27 mouse cellular contexts compared by ENCODE assay signal in genomic region chr4:99185305-99185704, GRCm38 (mm10). TPM values are rescaled to one million over a fixed set of nuclear protein-coding genes. Genes with fewer than 3 reads are reported as not detected.
DNase-seq lines count a peak whose midpoint lies in the region; ATAC-seq and TF ChIP-seq lines count a peak whose summit lies in the region.
"Had no signal": no experiment of that assay in that cellular context is flagged by ENCODE, and none has a peak within 500 bp of the region (broad histone marks: within the 10 kb centered on the region; RNA-seq: fewer than 3 reads in every experiment).

No protein-coding gene starts in this region.

- no peaks in the 10 kb centered on the region for H3K36me3 ChIP-seq in liver, postnatal 0 days (replicated peaks; ENCODE audit: insufficient read depth, low read length)
- H3K36me3 ChIP-seq in liver, embryonic 11.5 days (ENCODE audit: control insufficient read depth, insufficient read depth, low read length): no peaks in the 10 kb centered on the region
- H3K36me3 ChIP-seq in midbrain, embryonic 14.5 days (ENCODE audit: control insufficient read depth, insufficient read depth, low read length): no peaks in the 10 kb centered on the region
- H3K36me3 ChIP-seq: embryonic facial prominence, embryonic 13.5 days; embryonic facial prominence, embryonic 15.5 days; forebrain, embryonic 15.5 days; G1E had no signal

- H3K27me3 ChIP-seq in liver, postnatal 0 days (ENCODE audit: insufficient read depth, low read length): no peaks in the 10 kb centered on the region
- H3K27me3 ChIP-seq in liver, embryonic 11.5 days (replicated peaks; ENCODE audit: control insufficient read depth, insufficient read depth, low read length): no peaks in the 10 kb centered on the region
- no peaks in the 10 kb centered on the region for H3K27me3 ChIP-seq in midbrain, embryonic 14.5 days (ENCODE audit: control insufficient read depth, insufficient read depth, low read length)
- H3K27me3 ChIP-seq: CH12.LX; embryonic facial prominence, embryonic 13.5 days; embryonic facial prominence, embryonic 15.5 days; forebrain, embryonic 13.5 days; forebrain, embryonic 15.5 days; Patski had no signal

- WGBS in liver, postnatal 0 days (ENCODE audit: insufficient replicate concordance): 66% methylated on average over 4 of the region's 4 CpGs
- 77% methylated on average over 4 of the region's 4 CpGs for WGBS in liver, embryonic 11.5 days
- 88% methylated on average over 4 of the region's 4 CpGs for WGBS in midbrain, embryonic 14.5 days

- peaks cover 6% of the 10 kb centered on the region for H3K4me1 ChIP-seq in liver, postnatal 0 days (ENCODE audit: insufficient read depth)
- H3K4me1 ChIP-seq in liver, embryonic 11.5 days (replicated peaks; ENCODE audit: control insufficient read depth, insufficient read depth, low read length): no peaks in the 10 kb centered on the region
- no peaks in the 10 kb centered on the region for H3K4me1 ChIP-seq in midbrain, embryonic 14.5 days (ENCODE audit: control insufficient read depth, insufficient read depth, low read length)
- H3K4me1 ChIP-seq: embryonic facial prominence, embryonic 13.5 days; embryonic facial prominence, embryonic 15.5 days had no signal

- peak overlapping the region; percentile 68 for H3K27ac ChIP-seq in liver, postnatal 0 days (ENCODE audit: low read depth)
- H3K27ac ChIP-seq in liver, embryonic 11.5 days (ENCODE audit: low read depth, low read length): no peak overlapping the region
- H3K27ac ChIP-seq in midbrain, embryonic 14.5 days (replicated peaks; ENCODE audit: low read depth, low read length): no peak overlapping the region
- H3K27ac ChIP-seq: embryonic facial prominence, embryonic 13.5 days; embryonic facial prominence, embryonic 15.5 days; forebrain, embryonic 13.5 days; forebrain, embryonic 15.5 days had no signal

- peak overlapping the region; percentile 15; the same call in 1 of the 2 replicates for H3K4me2 ChIP-seq in liver, postnatal 0 days (ENCODE audit: low read depth, low read length)
- no peak overlapping the region for H3K4me2 ChIP-seq in liver, embryonic 11.5 days
- no peak overlapping the region for H3K4me2 ChIP-seq in midbrain, embryonic 14.5 days (ENCODE audit: low read length)
- H3K4me2 ChIP-seq: embryonic facial prominence, embryonic 13.5 days; embryonic facial prominence, embryonic 15.5 days; forebrain, embryonic 13.5 days; forebrain, embryonic 15.5 days had no signal

- no peaks in the 10 kb centered on the region for H3K9me3 ChIP-seq in liver, postnatal 0 days (ENCODE audit: low read length)
- no peaks in the 10 kb centered on the region for H3K9me3 ChIP-seq in liver, embryonic 11.5 days (ENCODE audit: control insufficient read depth, low read length)
- H3K9me3 ChIP-seq in midbrain, embryonic 14.5 days (ENCODE audit: control insufficient read depth, low read length): no peaks in the 10 kb centered on the region
- H3K9me3 ChIP-seq: embryonic facial prominence, embryonic 13.5 days; embryonic facial prominence, embryonic 15.5 days; forebrain, embryonic 13.5 days; forebrain, embryonic 15.5 days had no signal

- TF ChIP-seq EP300 in liver, postnatal 0 days (IDR thresholded peaks at IDR 0.05; ENCODE audit: low read depth): no peak

- no peak for TF ChIP-seq CTCF in liver, postnatal 0 days (IDR thresholded peaks at IDR 0.05; ENCODE audit: low read depth)

- no peak overlapping the region for H3K9ac ChIP-seq in liver, postnatal 0 days (replicated peaks)
- no peak overlapping the region for H3K9ac ChIP-seq in liver, embryonic 11.5 days (ENCODE audit: low read depth, low read length)
- no peak overlapping the region for H3K9ac ChIP-seq in midbrain, embryonic 14.5 days (replicated peaks; ENCODE audit: low read length)
- H3K9ac ChIP-seq: embryonic facial prominence, embryonic 13.5 days; embryonic facial prominence, embryonic 15.5 days; forebrain, embryonic 13.5 days; forebrain, embryonic 15.5 days; forebrain, postnatal 0 days had no signal

- DNase-seq in heart, adult 11 months: peak; percentile 77
- DNase-seq in heart, adult 8-10 months (ENCODE audit: low spot score): no peak
- DNase-seq in liver, postnatal 0 days: no peak
- no peak for DNase-seq in liver, embryonic 11.5 days (ENCODE audit: low spot score)
- peak; percentile 22 for DNase-seq in 416B (ENCODE audit: low read depth)
- DNase-seq in midbrain, embryonic 14.5 days: no peak
- DNase-seq: adrenal gland, adult 8-10 months; adrenal gland, postnatal 14 days; adrenal gland, postnatal 36 days; cerebellum, adult 11-12 months; cerebellum, adult 2 months; cerebellum, adult 9-10 months; cerebellum, postnatal 10 days; cerebellum, postnatal 25 days; embryo, embryonic 11 days; forebrain, postnatal 0 days had no signal

- H3K4me3 ChIP-seq in liver, postnatal 0 days (ENCODE audit: low read depth, low read length): no peak overlapping the region
- H3K4me3 ChIP-seq in liver, embryonic 11.5 days (ENCODE audit: low read depth, low read length): no peak overlapping the region
- no peak overlapping the region for H3K4me3 ChIP-seq in midbrain, embryonic 14.5 days (replicated peaks; ENCODE audit: low read depth, low read length)
- H3K4me3 ChIP-seq: embryonic facial prominence, embryonic 13.5 days; embryonic facial prominence, embryonic 15.5 days; erythroblast, embryonic 14.5 days; forebrain, embryonic 13.5 days; forebrain, embryonic 15.5 days had no signal

- no peak for ATAC-seq in liver, postnatal 0 days
- no peak for ATAC-seq in liver, embryonic 11.5 days (replicated peaks; ENCODE audit: low FRiP score)
- peak; percentile 51 to 60; a peak in 3 of 4 replicates for ATAC-seq in hematopoietic stem cell, adult 5-6 weeks (replicated peaks in 1 of 2; ENCODE audit: insufficient read depth in 1 of 2, low FRiP score in 2 of 2, low TSS enrichment in 1 of 2, low read depth in 1 of 2, poor library complexity in 2 of 2, severe bottlenecking in 2 of 2)
- no peak for ATAC-seq in midbrain, embryonic 14.5 days (ENCODE audit: low FRiP score, low TSS enrichment)
- no peak for ATAC-seq in CD4-positive, CD25-positive, alpha-beta regulatory T cell, adult 4 months
- ATAC-seq: activated CD4-positive, CD25-positive, alpha-beta regulatory T cell, adult 4 months; forebrain, embryonic 13.5 days; forebrain, embryonic 15.5 days; forebrain, postnatal 0 days; Patski had no signal

RNA-seq across cellular contexts. Expression of gene Atg4c, which starts 8.4 kb away (rescaled TPM):
- 1 to 10 TPM; 3.9 to 5.0 (median 4.6) TPM for total RNA-seq in heart, adult 8-10 months (2022)
- polyA plus RNA-seq in liver, postnatal 0 days (2015; fragmentation: Nextera tagmentation; extraction: Ambion mirVana): 5.2 and 6.0 TPM in 2 replicates
- 8.7 and 11.7 TPM in 2 replicates for polyA plus RNA-seq in liver, embryonic 11.5 days (2014; fragmentation: Nextera tagmentation; extraction: Ambion mirVana)
- total RNA-seq in hematopoietic stem cell, adult 5-6 weeks (2017): 12.3 and 15.5 TPM in 2 replicates
- polyA plus RNA-seq in midbrain, embryonic 14.5 days (2014; fragmentation: Nextera tagmentation; extraction: Ambion mirVana): 11.2 and 17.8 TPM in 2 replicates
- 1 to 10 TPM; 1.2 to 3.2 TPM for polyA plus RNA-seq in CD4-positive, CD25-positive, alpha-beta regulatory T cell, adult 4 months (2017; shearing (Covaris generic))
- total RNA-seq: CH12.LX, G1E had no signal
- polyA plus RNA-seq: G1E had no signal

Comparison
In these comparisons a context has a peak if more than half of its experiments do, and no peak if none do; other contexts are left out.
1. DNase-seq: peak in heart, adult 11 months (single experiment) and 416B (single experiment); none in heart, adult 8-10 months (single experiment), liver, postnatal 0 days (single experiment), liver, embryonic 11.5 days (single experiment) and midbrain, embryonic 14.5 days (single experiment).
2. ATAC-seq: peak in hematopoietic stem cell, adult 5-6 weeks (2 of 2); none in liver, postnatal 0 days (single experiment), liver, embryonic 11.5 days (single experiment), midbrain, embryonic 14.5 days (single experiment) and CD4-positive, CD25-positive, alpha-beta regulatory T cell, adult 4 months (single experiment).